Mouse (Mus musculus) frontal cortex, postnatal 10 days (tissue): ENCODE data around the gene Abat.
A peak's percentile ranks its signal among the peaks of the same experiment; 100 is the strongest.

Source experiments
- DNase-seq, 2 experiments: peaks; one replicate each; pipeline ENCODE4 v3.0.0; 2022; ENCODE audit warnings: low spot score in 2 of 2, mixed read lengths in 1 of 2

Gene Abat

DNA sequence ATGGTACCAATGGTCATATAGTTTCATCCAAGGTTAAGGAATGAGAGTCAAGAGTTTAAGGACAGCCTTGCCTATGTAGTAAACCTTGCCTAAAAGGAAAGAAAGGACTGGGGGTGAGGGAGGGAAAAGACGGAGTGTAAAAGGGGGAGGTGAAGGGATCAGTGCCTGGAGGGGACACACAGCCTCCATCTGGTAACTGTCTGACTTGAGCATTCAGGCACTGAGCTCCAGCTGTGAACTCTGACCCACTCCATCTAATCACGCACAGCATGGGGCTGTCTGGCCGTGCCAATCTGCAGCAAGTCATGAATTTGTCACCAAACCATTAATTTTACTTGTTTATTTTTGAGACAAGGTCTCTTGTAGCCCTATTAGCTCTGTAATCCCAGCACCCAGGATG lies 60.5 kb downstream of the Abat start:
- no peak for DNase-seq

GRCm38 (mm10) chr16:8574316-8574715 lies 61.1 kb downstream of the Abat start:
- DNase-seq, result no peak

- DNase-seq, result no peak
Observed at GRCm38 (mm10) chr16:8576111-8576510, 62.9 kb downstream of the Abat start.

DNA sequence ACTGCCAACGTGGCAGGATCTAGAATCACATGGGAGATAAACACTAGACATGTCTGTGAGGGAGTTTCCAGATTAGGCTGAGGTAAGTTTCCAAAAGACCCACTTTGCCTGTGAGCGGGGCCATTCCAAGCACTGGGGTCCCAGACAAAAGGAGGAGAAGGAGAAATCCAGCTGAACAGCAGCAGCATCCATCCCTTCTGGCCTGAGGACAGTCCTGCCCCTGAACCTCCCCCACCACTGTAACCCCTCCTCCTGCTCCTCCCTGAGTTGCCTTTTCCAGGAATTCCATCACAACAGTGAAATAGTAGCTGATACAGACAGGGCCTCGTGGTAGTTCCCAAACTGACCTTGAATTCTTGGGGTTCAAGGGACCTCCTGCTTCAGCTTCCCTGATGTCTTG lies 63.7 kb downstream of the Abat start:
- DNase-seq, result no peak

DNA sequence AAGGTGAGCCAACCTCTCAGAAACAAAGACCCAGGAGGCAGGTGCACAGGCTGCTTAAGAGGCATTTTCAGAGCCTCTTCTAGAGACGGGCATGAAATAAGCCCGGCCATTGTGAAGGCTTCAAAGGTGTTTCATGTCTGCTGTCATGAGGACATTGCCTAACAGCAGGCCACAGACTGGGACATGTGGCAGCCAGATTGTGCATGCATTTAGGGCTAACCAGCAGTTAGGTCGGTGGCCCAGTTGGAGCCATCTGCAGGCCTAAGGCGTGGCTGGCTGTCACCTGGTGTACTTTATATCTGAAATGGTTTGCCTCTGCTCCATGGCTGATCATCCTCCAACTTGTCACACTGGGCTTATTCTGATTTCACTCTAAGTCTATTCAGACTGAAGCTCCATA lies 65.1 kb downstream of the Abat start:
- DNase-seq, result no peak

DNA sequence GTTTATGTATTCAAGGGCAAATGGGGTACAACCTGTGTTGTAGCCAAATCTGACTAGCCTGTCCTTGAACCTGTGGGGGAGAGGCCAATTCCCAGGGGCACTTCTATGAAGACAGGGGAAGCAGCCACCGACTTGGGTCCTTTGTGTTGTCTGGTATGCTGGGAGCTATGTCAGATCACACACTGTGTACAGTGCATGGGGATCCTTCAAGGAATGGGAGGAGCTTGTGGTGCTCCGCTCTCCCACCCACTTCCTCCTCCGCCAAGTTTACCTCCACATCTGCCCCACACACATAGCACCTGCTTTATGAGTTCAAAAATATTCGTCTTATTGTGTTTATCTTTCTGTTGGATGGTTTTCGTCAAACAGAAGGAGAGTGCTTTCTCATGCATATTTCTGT lies 66.3 kb downstream of the Abat start:
- no peak for DNase-seq

GRCm38 (mm10) chr16:8581661-8582239 lies 68.5 kb downstream of the Abat start:
- no peak for DNase-seq

DNA sequence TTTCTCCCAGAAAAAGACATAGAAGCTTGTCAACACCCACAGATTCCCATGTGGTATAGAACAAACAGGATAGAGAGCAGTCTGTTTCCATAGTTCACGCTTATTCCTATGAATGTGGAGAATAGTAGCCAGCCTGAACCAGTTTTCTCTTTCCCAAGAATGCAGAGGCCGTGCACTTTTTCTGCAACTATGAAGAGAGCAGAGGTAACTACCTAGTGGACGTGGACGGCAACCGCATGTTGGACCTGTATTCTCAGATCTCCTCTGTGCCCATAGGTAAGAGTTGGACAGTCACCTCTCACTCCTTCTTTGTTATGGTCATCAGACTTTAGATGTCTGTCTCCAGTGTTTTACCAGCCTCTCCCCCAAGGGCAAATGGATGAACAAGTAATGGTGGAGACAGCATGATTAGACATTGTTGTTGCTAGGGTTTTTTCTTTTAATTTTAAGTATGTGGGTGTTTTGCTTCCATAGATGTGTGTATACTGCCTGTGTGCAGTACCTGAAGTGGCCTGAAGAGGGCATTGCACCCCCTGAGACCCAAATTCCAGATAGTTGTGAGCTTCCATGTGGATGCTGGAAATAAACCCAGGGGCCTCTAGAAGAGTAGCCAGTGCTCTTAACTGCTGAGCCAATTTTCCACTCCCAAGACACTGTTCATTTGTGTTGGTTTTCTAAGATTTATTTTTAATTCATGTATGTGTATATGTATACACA lies 69.5 kb downstream of the Abat start:
- no peak for DNase-seq

DNA sequence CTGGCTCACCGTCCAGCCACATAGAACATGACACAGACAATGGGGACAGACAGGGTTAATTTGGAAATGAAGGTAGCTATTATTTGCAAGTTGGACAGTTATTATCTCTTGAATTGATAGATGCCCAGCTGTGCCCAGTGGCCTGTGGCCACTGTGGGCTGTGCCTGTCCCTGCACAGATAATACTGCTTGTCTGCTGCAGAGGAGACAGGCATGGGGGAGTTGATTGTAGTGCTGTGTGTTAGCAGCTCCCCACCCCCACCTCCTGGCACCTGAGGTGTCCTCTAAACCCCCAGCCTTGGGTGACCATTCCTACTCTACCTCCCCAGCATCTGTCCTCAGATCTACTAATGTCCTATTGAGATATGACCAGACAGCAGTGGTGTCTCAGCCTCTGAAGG lies 71.0 kb downstream of the Abat start:
- DNase-seq, result no peak

DNA sequence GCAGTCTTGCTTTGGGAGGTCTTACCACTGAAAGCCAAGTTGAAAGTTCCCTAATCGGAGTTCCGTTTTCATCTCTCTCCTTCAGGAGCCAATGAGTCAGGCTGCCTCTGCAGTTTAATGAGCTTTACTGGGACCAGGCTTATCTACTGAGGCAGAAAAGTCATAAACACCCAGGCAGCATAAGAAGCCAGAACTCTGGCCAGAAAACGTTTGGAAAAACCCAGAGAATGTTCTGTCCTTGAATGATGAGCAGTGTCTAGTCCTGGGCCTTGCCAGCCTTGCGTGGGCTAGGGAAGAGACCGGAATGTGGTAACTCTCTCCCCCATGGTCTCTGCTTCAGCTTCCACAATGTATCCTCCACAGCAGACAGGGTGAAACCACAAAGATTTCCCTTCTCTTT lies 71.8 kb downstream of the Abat start:
- no peak for DNase-seq

- peak; percentile 29 to 47 for DNase-seq
Observed at GRCm38 (mm10) chr16:8595411-8595810, 82.2 kb downstream of the Abat start.

GRCm38 (mm10) chr16:8596336-8596735 lies 83.1 kb downstream of the Abat start:
- no peak for DNase-seq

GRCm38 (mm10) chr16:8597516-8597915 lies 84.3 kb downstream of the Abat start:
- DNase-seq, result no peak

DNA sequence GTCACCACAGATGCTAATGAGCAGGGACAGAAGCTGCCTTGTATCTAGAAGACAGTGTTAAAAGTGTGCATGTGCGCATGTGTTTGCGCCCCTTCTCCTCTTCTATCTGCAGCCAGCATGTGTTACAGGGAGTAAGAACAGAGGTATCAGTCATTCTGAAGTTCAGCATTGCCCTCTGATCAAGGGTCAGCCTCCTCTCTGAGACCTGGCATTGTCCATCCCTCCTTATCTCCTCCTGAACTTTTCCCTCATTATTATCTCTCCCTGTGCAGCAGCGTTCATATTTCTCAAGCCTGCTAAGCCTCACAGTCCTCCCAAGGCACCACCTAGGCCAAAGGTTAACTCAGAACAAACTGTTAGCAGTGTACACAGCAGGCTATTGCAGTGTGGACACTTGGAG lies 90.6 kb downstream of the Abat start:
- DNase-seq, result no peak

- no peak for DNase-seq
Observed at GRCm38 (mm10) chr16:8610397-8610796, 97.2 kb downstream of the Abat start.

GRCm38 (mm10) chr16:8612214-8613005 lies 99.2 kb downstream of the Abat start:
- DNase-seq, result no peak

- DNase-seq, result no peak
Observed at GRCm38 (mm10) chr16:8613039-8613438, 99.8 kb downstream of the Abat start.

DNA sequence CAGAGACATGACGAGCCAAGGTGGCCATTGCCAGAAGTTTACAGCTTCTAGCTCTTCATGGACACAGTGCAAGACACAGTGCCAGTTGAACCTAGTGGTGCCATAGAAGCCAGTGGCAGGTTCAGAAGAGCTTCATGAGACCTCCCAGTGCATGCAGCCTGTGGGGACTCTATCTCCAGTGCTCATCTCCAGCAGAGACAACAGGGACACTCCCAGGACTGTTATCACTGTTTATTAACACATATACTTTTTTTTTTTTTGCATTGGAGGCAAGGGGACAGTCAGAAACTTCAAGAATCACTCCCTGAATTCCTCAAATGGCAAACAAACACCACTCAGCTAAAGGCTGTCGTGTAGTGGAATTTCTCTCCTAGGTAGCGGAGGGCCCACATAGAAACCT lies 100.2 kb downstream of the Abat start:
- DNase-seq, result no peak

- no peak for DNase-seq
Observed at GRCm38 (mm10) chr16:8619659-8620314, 106.6 kb downstream of the Abat start.

DNA sequence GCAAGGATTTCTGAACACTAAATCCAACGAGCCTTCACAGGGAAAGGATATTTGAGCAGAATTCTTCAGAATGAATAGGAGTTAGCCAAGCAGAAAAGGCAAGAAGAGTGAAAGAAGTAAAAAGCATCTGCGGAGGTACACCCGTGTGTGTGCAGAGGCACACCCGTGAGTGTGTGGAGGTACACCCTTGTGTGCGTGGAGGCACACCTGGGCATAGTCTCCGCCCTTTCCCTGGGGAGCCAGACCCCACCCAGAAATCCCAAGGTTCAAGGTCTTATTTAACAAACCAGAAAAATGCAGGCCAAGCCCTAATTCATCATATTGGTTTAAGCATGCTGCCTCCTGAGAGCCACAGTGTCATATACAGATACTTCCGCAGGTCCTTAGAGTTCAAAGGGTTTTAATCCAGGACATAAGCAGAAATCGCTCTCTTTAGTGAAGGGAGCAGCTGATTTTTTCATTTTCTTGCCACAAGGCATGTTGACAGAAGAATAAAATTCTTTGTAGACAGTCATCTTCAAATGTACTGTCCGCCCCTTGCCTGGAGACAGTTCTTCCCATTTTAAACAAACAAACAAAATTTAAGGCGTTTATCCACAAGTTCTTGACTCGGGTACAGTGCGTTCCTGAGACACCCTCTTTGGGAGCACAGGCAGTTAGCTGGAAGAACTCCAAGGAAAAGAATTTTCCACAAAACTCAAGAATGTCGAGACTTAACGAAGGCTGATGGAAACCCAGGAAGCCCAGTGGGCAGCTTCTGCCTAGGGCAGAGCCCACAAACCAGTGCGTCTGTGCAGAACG lies 107.3 kb downstream of the Abat start:
- no peak for DNase-seq

DNA sequence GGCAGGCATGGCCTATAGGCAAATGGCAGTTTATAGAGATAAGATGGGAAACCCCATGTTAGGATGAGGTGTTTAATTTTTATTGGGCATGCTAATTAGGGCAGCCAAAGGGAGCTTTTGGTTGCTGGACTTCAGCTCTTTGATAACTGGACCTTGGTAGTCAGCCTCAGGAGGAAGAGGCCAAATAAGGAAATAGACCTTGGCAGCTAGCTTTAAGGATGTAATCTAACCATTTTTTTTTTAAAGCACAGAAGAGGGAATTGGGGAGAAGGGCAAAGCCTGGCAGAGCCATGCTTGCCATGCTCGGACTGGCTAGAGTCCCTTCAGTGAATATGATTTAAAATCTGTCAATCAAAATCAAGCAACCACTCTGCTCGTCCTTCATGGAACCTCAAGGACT lies 117.2 kb downstream of the Abat start:
- DNase-seq, result no peak

DNA sequence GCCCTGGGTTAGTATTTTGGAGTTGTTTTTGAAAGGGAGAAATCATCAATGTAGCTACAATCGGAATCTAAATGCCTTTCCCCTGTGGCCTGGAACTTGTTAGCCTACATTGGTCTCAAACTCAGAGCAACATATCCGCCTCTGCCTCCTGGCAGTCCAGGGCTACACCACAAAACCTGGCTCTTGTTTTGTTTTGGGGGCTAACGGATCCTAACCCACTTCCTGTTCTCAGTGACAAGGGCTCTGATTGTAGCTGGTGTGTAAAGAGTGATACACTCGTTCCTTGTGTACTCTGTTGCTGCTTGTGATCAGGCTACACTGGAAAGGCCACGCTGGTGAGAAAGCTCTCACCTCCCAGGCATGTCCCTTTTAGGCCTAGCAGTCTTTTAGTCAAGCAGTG lies 118.2 kb downstream of the Abat start:
- DNase-seq, result no peak
